7 mouse cellular contexts compared by ENCODE assay signal in genomic region chr17:78836056-78836455, GRCm38 (mm10). TPM values are rescaled to one million over a fixed set of nuclear protein-coding genes. Genes with fewer than 3 reads are reported as not detected.
A peak's percentile ranks its signal among the peaks of the same experiment; 100 is the strongest.
DNase-seq lines count a peak whose midpoint lies in the region; ATAC-seq and TF ChIP-seq lines count a peak whose summit lies in the region.

No protein-coding gene starts in this region.

- peaks cover 12% of the 10 kb centered on the region; the same call in 1 of the 2 replicates for H3K36me3 ChIP-seq in lung, postnatal 0 days (ENCODE audit: insufficient read depth, low read length)
- H3K36me3 ChIP-seq in intestine, embryonic 15.5 days: peaks cover 2% of the 10 kb centered on the region; the same call in 1 of the 2 replicates
- H3K36me3 ChIP-seq in neural tube, embryonic 15.5 days: peaks cover 27% of the 10 kb centered on the region

- no peaks in the 10 kb centered on the region for H3K9me3 ChIP-seq in lung, postnatal 0 days (ENCODE audit: low read length)
- no peaks in the 10 kb centered on the region for H3K9me3 ChIP-seq in intestine, embryonic 15.5 days
- H3K9me3 ChIP-seq in neural tube, embryonic 15.5 days (replicated peaks): no peaks in the 10 kb centered on the region

- TF ChIP-seq EP300 in lung, postnatal 0 days (IDR thresholded peaks at IDR 0.05): no peak

- WGBS in lung, postnatal 0 days: 27% methylated on average over 2 of the region's 2 CpGs
- whole genome bisulfite sequencing in intestine, embryonic 15.5 days: 28% methylated on average over 2 of the region's 2 CpGs
- WGBS in neural tube, embryonic 15.5 days: 22% methylated on average over 2 of the region's 2 CpGs

- DNase-seq in lung, postnatal 0 days (ENCODE audit: low spot score): peak; percentile 30
- DNase-seq in lung, postnatal 4 days: no peak
- peak; percentile 41 for DNase-seq in c-Kit-positive CD71-positive TER-119-positive erythroid progenitor cells, embryonic 14.5 days (ENCODE audit: low spot score)
- no peak for DNase-seq in cerebellum, adult 18-20 months
- no peak for DNase-seq in kidney, adult 18-20 months

- H3K27me3 ChIP-seq in lung, postnatal 0 days (replicated peaks; ENCODE audit: insufficient read depth, low read length): no peaks in the 10 kb centered on the region
- no peaks in the 10 kb centered on the region for H3K27me3 ChIP-seq in intestine, embryonic 15.5 days (replicated peaks)
- no peaks in the 10 kb centered on the region for H3K27me3 ChIP-seq in neural tube, embryonic 15.5 days (replicated peaks)

- ATAC-seq in lung, postnatal 0 days: no peak
- no peak for ATAC-seq in intestine, embryonic 15.5 days
- ATAC-seq in neural tube, embryonic 15.5 days (ENCODE audit: low FRiP score): no peak

- H3K4me1 ChIP-seq in lung, postnatal 0 days (ENCODE audit: insufficient read depth, low read depth, low read length): no peaks in the 10 kb centered on the region
- no peaks in the 10 kb centered on the region for H3K4me1 ChIP-seq in intestine, embryonic 15.5 days (replicated peaks)
- peaks cover 26% of the 10 kb centered on the region for H3K4me1 ChIP-seq in neural tube, embryonic 15.5 days

- peak overlapping the region; percentile 78 for H3K4me3 ChIP-seq in lung, postnatal 0 days (ENCODE audit: low read depth, low read length)
- H3K4me3 ChIP-seq in intestine, embryonic 15.5 days (replicated peaks): peak overlapping the region; percentile 88
- H3K4me3 ChIP-seq in neural tube, embryonic 15.5 days (replicated peaks): peak overlapping the region; percentile 76

- peak overlapping the region; percentile 75; the same call in 1 of the 2 replicates for H3K27ac ChIP-seq in lung, postnatal 0 days (ENCODE audit: low read length)
- peak overlapping the region; percentile 76; the same call in 1 of the 2 replicates for H3K27ac ChIP-seq in intestine, embryonic 15.5 days
- peak overlapping the region; percentile 88 for H3K27ac ChIP-seq in neural tube, embryonic 15.5 days (replicated peaks)

- peak; percentile 17; the same call in 1 of the 2 replicates for TF ChIP-seq CTCF in lung, postnatal 0 days (IDR thresholded peaks at IDR 0.05)

- H3K9ac ChIP-seq in lung, postnatal 0 days (replicated peaks; ENCODE audit: low read depth): peak overlapping the region; percentile 37
- H3K9ac ChIP-seq in intestine, embryonic 15.5 days: peak overlapping the region; percentile 46
- peak overlapping the region; percentile 61 for H3K9ac ChIP-seq in neural tube, embryonic 15.5 days (replicated peaks)

- H3K4me2 ChIP-seq in lung, postnatal 0 days (replicated peaks; ENCODE audit: low read depth, low read length): peak overlapping the region; percentile 96
- H3K4me2 ChIP-seq in intestine, embryonic 15.5 days (replicated peaks): peak overlapping the region; percentile 82
- peak overlapping the region; percentile 80 for H3K4me2 ChIP-seq in neural tube, embryonic 15.5 days

RNA-seq across cellular contexts. Expression of gene Gpatch11, which starts 0.7 kb away (rescaled TPM):
- 35.7 and 38.4 TPM in 2 replicates for polyA plus RNA-seq in lung, postnatal 0 days (2015; fragmentation: Nextera tagmentation; extraction: Ambion mirVana)
- polyA plus RNA-seq in intestine, embryonic 15.5 days (2015; fragmentation: Nextera tagmentation; extraction: Ambion mirVana): 50.1 and 51.8 TPM in 2 replicates
- polyA plus RNA-seq in neural tube, embryonic 15.5 days (2015; fragmentation: Nextera tagmentation; extraction: Ambion mirVana): 61.3 and 67.3 TPM in 2 replicates

RNA-seq across cellular contexts. Expression of gene Heatr5b, which starts 0.9 kb away (rescaled TPM):
- polyA plus RNA-seq in lung, postnatal 0 days (2015; fragmentation: Nextera tagmentation; extraction: Ambion mirVana): 6.8 and 6.9 TPM in 2 replicates
- 10.0 and 10.7 TPM in 2 replicates for polyA plus RNA-seq in intestine, embryonic 15.5 days (2015; fragmentation: Nextera tagmentation; extraction: Ambion mirVana)
- 17.5 and 17.7 TPM in 2 replicates for polyA plus RNA-seq in neural tube, embryonic 15.5 days (2015; fragmentation: Nextera tagmentation; extraction: Ambion mirVana)

RNA-seq across cellular contexts. Expression of gene Eif2ak2, which starts 46.3 kb away (rescaled TPM):
- polyA plus RNA-seq in lung, postnatal 0 days (2015; fragmentation: Nextera tagmentation; extraction: Ambion mirVana): 11.1 and 11.4 TPM in 2 replicates
- 16.1 and 17.7 TPM in 2 replicates for polyA plus RNA-seq in intestine, embryonic 15.5 days (2015; fragmentation: Nextera tagmentation; extraction: Ambion mirVana)
- polyA plus RNA-seq in neural tube, embryonic 15.5 days (2015; fragmentation: Nextera tagmentation; extraction: Ambion mirVana): 3.6 and 6.0 TPM in 2 replicates

Comparison
In these comparisons a context has a peak if more than half of its experiments do, and no peak if none do; other contexts are left out.
1. DNase-seq: peak in lung, postnatal 0 days (single experiment) and c-Kit-positive CD71-positive TER-119-positive erythroid progenitor cells, embryonic 14.5 days (single experiment); none in lung, postnatal 4 days (0 of 2), cerebellum, adult 18-20 months (0 of 2) and kidney, adult 18-20 months (single experiment).
2. Peak in every context shown above with its lines, with median percentiles within 50 percentile points of each other: H3K27ac ChIP-seq, H3K4me2 ChIP-seq, H3K4me3 ChIP-seq and H3K9ac ChIP-seq.